Mouse (Mus musculus): ENCODE results near the gene Gm20422. TPM values are rescaled to one million over a fixed set of nuclear protein-coding genes. Genes with fewer than 3 reads are reported as not detected.
A peak's percentile ranks its signal among the peaks of the same experiment; 100 is the strongest.

The Gm20422 gene
- total RNA-seq, 2 experiments from 2014 or later, result 2.8 to 3.5 TPM

GRCm38 (mm10) chr8:69790364-69790763, 15.7 kb upstream of the Gm20422 start:
- DNase-seq (ENCODE audit: low spot score in 2 of 2), result no peak
- H3K27ac ChIP-seq, result peak overlapping the region; percentile 92

GRCm38 (mm10) chr8:69789731-69790130, 15.0 kb upstream of the Gm20422 start:
- DNase-seq (ENCODE audit: low spot score in 2 of 2), result no peak
- H3K4me3 ChIP-seq, result no peak overlapping the region
- TF ChIP-seq CTCF (conservative IDR thresholded peaks at IDR 0.05), result no peak
- no peak overlapping the region for H3K27ac ChIP-seq

More at GRCm38 (mm10) chr8:69790364-69790763, 15.7 kb upstream of the Gm20422 start:
- no peak for TF ChIP-seq CTCF (conservative IDR thresholded peaks at IDR 0.05)
- peak overlapping the region; percentile 96 for H3K4me3 ChIP-seq

GRCm38 (mm10) chr8:69789105-69789504, 14.4 kb upstream of the Gm20422 start:
- DNase-seq (ENCODE audit: low spot score in 2 of 2), result no peak
- TF ChIP-seq CTCF (conservative IDR thresholded peaks at IDR 0.05), result no peak
- Histone ChIP-seq H3K4me3 (no peak overlapping the region), H3K27ac (no peak overlapping the region)

GRCm38 (mm10) chr8:69777111-69777510, 2.4 kb upstream of the Gm20422 start:
- no peak overlapping the region for H3K27ac ChIP-seq
- H3K4me3 ChIP-seq, result no peak overlapping the region
- TF ChIP-seq CTCF (conservative IDR thresholded peaks at IDR 0.05), result no peak
- DNase-seq (ENCODE audit: low spot score in 2 of 2), result no peak

GRCm38 (mm10) chr8:69775149-69775534, 456 bp upstream of the Gm20422 start:
- no peak for TF ChIP-seq CTCF (conservative IDR thresholded peaks at IDR 0.05)
- peak overlapping the region; percentile 88 for H3K4me3 ChIP-seq
- peak overlapping the region; percentile 100 for H3K27ac ChIP-seq
- no peak for DNase-seq (ENCODE audit: low spot score in 2 of 2)

- H3K27ac ChIP-seq, result no peak overlapping the region
- H3K4me3 ChIP-seq, result no peak overlapping the region
- DNase-seq (ENCODE audit: low spot score in 2 of 2), result no peak
- no peak for TF ChIP-seq CTCF (conservative IDR thresholded peaks at IDR 0.05)
These were observed 2.6 kb downstream of the Gm20422 start for GRCm38 (mm10) chr8:69772106-69772505.

- no peak for DNase-seq (ENCODE audit: low spot score in 2 of 2)
- Histone ChIP-seq H3K4me3 (no peak overlapping the region), H3K27ac (no peak overlapping the region)
- no peak for TF ChIP-seq CTCF (conservative IDR thresholded peaks at IDR 0.05)
These were observed 3.5 kb downstream of the Gm20422 start for GRCm38 (mm10) chr8:69771221-69771620.

GRCm38 (mm10) chr8:69761814-69762445, 12.8 kb downstream of the Gm20422 start:
- no peak overlapping the region for H3K4me3 ChIP-seq
- no peak for TF ChIP-seq CTCF (conservative IDR thresholded peaks at IDR 0.05)
- H3K27ac ChIP-seq, result no peak overlapping the region
- DNase-seq (ENCODE audit: low spot score in 2 of 2), result no peak

GRCm38 (mm10) chr8:69758316-69758715, 16.4 kb downstream of the Gm20422 start:
- Histone ChIP-seq H3K27ac (no peak overlapping the region), H3K4me3 (no peak overlapping the region)
- TF ChIP-seq CTCF (conservative IDR thresholded peaks at IDR 0.05), result peak; percentile 55
- no peak for DNase-seq (ENCODE audit: low spot score in 2 of 2)

GRCm38 (mm10) chr8:69752437-69752836, 22.2 kb downstream of the Gm20422 start:
- H3K4me3 ChIP-seq, result no peak overlapping the region
- H3K27ac ChIP-seq, result no peak overlapping the region
- DNase-seq (ENCODE audit: low spot score in 2 of 2), result no peak
- no peak for TF ChIP-seq CTCF (conservative IDR thresholded peaks at IDR 0.05)

- Histone ChIP-seq H3K4me3 (peak within 1 kb of the TSS; percentile 87), H3K27ac (peak within 1 kb of the TSS; percentile 99)
- DNase-seq (ENCODE audit: low spot score in 2 of 2), result peak; percentile 93 to 95
- no peak; the same call in 1 of the 2 replicates for TF ChIP-seq CTCF (conservative IDR thresholded peaks at IDR 0.05)
These were observed 24.9 kb downstream of the Gm20422 start, which contains the start of gene Zfp963 for GRCm38 (mm10) chr8:69749544-69750454. Gene Zfp963, minus strand, starts transcription at chr8:69749970.

GRCm38 (mm10) chr8:69741231-69741630, 33.5 kb downstream of the Gm20422 start:
- no peak for DNase-seq (ENCODE audit: low spot score in 2 of 2)
- Histone ChIP-seq H3K27ac (no peak overlapping the region), H3K4me3 (no peak overlapping the region)
- TF ChIP-seq CTCF (conservative IDR thresholded peaks at IDR 0.05), result no peak

GRCm38 (mm10) chr8:69740763-69741162, 33.9 kb downstream of the Gm20422 start:
- Histone ChIP-seq H3K27ac (no peak overlapping the region), H3K4me3 (no peak overlapping the region)
- no peak for DNase-seq (ENCODE audit: low spot score in 2 of 2)
- no peak for TF ChIP-seq CTCF (conservative IDR thresholded peaks at IDR 0.05)
